Mouse (Mus musculus): Measurements from ENCODE around the gene Egf.
"Not testable (repeated sequence)": the region's sequence is repeated elsewhere in the genome, so short reads cannot be mapped to it uniquely, and the experiment has no call there.

Egf gene

DNA sequence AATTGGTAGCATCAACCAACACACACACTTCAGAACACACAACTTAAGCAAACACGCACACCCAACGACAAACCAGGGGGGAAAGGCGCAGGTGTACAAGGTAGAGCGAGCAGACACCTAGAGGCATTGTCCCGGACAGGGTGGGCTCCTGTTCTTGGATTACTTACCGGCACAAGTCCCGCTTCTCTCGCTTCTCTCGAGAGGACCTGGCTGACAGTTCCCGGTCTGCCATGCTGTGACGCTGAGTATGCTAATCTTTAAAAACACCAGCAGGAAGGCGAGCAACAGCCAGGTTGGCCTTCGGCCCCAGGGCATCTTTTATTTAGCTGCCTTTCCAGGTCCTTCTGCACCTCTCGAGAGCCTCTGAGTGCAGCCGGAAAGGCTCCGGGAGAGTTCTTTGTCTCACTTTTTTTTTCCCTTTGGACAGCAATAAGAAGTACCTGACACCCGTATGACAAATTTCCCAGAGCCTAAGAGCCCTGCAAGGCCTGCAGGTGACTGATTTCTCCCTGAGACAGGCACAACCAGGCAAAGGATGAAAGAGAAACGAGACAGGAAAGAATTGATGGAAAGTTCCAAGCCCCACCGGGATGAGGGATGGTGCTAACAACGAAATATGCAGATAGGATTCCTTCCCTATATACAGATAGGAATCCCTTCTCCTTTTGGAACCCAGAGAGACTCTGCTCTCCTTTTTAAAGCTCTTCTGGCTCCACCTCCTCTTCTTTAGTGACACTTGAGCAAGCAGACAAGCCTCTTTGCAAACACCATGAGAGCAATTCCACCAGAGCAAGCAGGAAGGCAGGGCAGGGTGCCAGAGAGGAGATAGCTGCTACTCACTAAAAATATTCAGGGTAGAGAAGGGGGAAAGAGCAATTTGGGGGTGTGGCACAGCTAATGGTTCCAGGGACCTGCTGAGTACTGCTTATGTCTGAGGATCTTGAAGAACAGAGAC lies at the start of gene Egf:
Egf (minus strand) TSS at position 667 of the 955 bp plus-strand sequence.
- DNase-seq (ENCODE audit: low read depth, low spot score) = no peak

DNA sequence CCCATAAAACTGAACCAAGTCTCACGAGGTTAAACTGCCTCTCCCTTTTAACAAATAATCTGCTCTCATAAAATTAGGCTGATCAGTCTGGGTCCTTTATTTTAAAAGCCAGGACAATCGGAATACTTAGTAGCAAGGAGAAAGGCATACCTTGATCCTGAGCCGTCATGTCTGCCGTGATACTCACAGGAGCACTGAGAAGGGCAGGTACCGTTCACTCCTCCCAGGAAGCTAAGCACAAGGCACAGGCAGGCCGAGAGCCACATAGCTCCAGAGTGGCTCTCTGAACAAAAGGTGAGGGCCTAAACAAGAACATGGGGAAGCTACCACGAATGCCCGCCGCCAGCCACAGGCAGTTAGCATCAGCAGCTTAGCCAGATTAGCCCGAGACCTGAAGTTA lies 48.6 kb upstream of the Egf start, which contains the start of gene Lrit3:
Lrit3 (minus strand) TSS at position 266 of the 400 bp plus-strand sequence.
- no peak for DNase-seq (ENCODE audit: low read depth, low spot score)

DNA sequence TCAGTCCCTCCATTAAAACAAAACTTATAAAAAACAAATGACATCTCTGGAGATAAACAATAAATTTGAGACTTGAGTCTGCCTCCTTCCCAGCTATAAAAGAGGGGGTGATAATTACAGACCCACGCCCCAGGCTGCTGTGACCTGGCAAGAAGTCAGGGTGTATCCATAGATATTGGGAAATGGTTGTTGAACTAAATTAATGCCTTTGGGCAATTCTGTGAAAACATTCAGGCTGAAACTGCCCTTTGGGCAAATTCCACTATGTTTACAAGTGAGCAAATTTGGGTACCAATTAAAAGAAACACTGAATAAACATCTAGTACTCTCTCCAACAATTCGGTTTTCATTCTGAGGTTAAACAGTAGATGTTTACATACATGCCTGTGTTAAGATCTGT lies 43.9 kb upstream of the Egf start:
- DNase-seq (ENCODE audit: low read depth, low spot score) = no peak

DNA sequence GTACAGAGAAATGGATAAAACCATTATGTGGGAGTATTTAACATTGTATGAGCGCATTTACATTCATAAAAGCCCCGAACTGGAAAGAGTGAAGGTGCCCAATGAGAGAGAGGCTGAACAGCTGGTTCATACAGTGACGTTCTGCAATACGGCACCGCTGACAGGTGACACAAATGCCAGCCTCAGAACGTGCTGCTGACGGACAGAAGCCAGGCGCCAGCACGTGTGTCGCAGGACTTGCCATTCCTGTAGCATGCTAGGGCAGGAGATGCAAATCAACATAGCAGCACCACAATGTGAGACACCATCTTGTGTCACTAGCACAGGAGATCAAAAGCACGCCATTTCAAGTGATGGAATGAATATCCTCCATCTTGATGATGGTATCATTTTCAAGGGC lies 43.4 kb upstream of the Egf start:
- DNase-seq (ENCODE audit: low read depth, low spot score) = no peak

DNA sequence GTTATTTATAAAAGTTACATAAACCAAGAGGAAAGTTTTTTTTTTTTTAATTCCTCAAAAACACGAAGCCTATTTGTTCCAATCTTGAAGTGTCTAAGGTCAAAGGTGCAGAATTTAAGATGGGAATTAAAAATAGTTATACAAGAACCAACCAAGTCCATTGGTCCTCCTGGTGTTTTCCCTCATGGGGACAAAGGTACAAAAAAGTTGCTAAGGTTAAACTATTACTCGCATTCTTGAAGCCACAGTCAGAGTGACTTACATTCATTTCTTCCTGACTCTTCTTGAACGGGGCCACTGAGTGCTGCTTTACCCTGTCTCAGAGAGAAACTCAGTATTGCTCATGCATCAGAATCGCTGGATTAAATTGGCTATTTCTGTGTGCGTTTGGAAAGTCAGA lies 42.2 kb upstream of the Egf start:
- DNase-seq (ENCODE audit: low read depth, low spot score) = no peak

DNA sequence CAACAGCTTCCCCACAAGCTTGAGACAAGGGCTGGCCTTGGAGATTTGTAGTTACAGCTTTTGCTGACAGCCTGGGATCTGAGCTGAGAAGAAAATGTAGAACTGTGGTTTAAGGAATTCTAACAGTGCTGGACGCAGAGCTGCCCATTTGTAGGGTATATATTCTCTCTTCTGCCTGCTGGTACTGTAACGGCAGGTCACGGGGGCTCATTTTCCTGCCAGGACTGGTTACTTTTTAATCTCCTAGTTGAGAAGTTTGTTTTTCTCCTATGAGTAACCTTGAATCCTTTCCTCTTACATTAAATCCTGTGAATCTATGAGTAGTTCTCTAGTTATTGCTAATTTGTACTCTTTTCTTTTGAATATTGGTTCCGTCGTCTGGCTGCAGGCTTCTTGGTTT lies 38.7 kb upstream of the Egf start:
- DNase-seq (ENCODE audit: low read depth, low spot score) = no peak

DNA sequence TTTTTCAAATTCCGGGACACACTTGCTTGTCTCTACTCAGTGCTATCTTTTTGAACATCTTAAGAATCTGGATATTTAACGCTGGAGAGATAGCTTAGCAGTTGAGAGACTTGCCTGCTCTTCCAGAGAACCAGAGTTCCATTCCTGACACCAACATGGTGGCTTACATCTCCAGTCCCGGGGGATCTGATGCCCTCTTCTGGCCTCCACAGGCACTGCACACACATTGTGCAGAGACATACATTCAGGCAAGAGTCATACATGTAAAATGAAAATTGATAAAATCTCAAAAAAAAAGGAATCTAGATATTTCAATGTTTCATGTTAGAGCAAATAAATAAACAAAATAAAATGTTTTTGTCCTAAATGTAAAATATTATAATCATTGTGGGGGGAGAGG lies 27.6 kb upstream of the Egf start:
- DNase-seq (ENCODE audit: low read depth, low spot score) = no peak

DNA sequence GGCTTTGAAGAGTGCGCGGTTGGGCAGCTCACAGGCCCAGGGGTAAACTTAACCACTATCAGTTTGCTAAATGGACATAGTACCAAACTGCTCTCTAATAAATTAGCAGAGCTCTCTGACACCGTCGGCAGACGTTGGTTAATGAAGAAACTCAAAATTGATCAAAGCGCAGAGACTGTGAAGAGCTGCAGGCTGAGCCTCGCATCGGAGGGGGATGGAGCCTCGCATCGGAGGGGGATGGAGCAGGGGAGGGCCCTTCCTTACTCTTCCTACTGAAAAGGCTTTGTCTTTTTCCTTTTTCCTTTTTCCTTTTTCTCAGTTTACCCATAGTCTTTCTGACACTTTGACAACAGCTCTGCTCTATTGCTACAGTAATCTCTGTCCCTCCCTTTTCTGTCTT lies 26.3 kb upstream of the Egf start:
- no peak for DNase-seq (ENCODE audit: low read depth, low spot score)

DNA sequence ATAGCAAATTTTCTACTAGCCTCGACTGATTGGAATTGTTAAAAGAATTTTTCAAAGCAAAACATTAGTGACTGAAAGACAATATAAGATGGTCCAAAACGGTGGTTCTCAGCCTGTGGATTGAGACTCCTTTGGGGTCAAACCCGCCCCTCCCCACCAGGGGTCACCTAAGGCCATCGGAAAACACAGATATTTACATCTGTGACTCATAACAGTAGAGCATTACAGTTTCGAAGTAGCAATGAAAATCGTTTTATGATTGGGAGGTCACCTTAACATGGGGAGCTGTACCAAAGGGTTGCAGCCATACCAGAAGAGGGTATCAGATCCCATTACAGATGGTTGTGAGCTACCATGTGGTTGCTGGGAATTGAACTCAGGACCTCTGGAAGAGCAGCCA lies 16.1 kb upstream of the Egf start:
- no peak for DNase-seq (ENCODE audit: low read depth, low spot score)

DNA sequence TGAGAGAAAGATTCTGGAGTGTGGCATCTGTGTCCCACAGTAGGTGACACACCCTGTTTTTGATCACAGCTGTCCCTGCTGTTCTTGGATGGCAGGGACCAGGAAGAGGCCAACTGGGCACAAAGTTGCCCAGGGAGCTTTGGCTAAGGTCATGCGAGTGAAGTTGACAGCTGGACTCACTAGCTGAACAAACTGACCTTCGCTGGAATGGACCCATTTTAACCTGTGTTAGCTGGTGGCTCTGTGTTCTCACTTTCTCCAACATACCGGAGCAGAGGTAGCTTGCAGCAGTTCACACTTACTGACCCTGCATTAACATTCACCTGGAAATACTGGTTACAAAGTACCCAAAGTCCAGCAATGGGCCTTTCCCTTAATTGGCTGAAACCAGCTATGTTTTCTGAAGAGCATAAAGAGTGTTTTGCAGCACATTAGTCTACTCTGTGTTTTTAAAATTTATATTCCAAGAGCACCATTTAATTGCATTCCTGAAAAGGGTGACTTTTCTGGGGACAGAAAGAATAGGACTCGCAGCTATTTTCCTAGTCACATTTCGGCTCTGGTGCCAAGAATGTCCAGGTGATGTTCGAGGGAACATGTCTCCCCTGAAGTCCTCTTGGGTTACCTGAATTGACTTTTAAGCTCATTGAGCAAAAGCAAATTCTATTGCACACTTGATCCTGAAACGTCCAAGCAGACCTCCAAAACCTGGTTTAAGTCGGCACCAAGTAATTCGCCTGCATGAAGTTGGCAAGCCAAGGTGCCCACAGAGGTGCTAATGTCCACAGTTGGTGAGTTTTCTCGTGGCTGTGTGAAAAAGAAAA lies 12.1 kb upstream of the Egf start:
- DNase-seq (ENCODE audit: low read depth, low spot score) = no peak

DNA sequence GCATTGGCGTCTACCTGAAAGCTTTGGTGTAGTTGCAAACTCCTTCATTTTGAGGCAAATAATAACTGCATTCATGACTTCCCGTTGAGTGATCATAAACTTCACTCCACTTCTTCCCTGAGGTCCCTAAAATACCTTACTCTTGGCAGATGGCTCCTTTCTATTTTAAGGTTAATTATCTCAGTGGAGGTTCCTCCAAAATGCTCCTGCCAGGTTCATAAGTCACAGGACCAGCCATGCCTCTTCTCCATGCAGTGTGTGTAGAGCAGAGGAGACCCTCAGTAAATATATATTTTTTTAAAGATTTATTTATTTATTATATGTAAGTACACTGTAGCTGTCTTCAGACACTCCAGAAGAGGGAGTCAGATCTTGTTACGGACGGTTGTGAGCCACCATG lies 11.0 kb upstream of the Egf start:
- DNase-seq (ENCODE audit: low read depth, low spot score) = no peak

DNA sequence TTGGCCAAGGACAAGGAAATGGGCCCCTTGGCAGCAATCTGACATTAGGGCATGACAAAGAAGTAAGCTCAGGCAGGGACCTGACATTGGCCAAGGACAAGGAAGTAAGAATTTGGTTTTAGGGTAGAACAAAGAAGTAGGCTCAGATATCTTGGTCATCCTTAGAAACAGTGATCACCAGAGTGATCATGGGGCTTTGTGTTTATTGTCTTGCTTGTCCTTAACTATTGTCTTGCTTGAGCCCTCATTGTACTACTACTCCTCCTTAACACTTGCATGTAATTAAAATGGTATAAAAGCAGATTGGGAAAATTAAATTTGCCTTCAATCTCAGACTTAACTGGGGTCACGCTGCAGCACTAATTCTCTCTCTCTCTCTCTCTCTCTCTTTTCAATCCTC lies 2.5 kb upstream of the Egf start:
- not testable (repeated sequence) for DNase-seq (ENCODE audit: low read depth, low spot score)

DNA sequence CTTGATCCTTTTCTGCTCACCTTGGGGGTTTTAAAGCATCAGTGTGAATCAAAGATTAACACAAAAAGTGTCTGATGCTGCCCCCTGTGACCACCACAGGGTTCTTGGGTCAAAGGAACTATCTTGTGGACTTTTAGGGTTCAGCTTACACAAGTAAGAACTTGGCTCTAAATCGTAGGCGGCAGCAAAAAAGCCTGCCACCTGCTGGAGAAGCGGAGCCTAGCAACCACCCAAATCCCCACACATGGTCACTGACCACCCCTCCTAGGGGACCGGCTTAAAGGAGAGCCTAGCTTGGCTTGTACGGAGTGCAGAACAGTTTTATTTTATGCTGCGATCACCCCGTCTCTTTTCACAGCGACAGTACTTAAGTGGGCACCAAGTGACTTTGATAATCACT lies 10.3 kb downstream of the Egf start:
- no peak for DNase-seq (ENCODE audit: low read depth, low spot score)

DNA sequence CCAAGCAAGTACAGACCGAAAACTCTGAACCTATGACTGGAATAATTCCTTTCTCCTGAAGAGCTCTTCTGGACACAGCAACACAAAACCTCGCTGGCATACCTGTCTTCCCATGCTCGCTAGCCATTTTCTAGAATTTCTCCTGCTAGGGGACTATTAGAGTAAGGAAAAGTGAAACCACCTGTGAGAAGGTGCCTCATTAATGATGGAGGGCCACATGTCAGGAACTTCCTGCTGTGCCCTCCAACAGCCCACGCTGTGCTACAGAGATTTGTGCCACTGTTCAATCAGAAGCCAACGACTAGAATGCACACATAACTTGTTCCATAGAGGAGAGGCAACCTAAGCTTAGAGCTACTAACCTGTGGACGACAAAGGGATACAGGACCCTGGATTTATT lies 12.3 kb downstream of the Egf start:
- no peak for DNase-seq (ENCODE audit: low read depth, low spot score)

DNA sequence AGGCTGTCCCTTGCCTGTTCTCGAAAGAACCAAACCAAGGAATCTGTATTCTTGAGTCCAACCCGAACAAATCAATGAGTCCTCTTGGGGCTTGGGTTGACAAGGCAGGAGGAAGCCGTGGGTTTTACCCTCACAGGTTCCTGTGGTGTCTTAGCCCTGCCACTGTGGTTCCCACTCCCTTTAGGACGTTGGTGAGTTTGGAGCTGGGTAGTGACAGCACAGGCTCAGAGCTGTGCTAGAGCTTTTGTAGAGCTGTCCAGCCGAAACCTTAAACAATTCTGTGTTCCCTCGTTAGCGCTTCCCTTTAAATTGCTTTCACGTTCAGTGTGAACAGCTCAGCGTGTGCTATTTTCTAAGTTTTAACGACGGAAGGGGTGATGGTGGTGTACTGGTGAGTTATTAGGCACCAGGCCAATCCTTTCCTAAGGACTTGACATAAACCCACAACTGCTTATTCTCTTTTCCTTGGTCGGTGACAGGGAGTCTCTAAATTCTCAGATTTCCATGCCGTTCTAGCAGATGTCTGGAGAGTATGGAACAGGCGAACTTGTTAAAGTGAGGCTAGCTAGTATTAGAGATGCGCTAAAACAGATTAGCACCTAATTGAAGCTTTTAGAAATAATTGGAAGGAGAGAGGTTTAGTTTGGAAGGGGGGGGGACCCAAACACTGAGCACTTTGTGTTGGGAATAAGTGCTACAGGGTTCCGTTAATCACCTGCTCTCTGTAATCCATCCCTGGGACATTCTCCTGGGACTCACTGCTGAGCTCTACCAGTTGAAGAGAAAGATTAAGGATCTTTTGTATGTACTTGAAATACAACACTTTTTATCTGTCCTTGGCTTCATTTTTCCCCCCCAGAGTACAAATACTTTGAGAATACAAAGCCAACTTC lies 16.6 kb downstream of the Egf start:
- DNase-seq (ENCODE audit: low read depth, low spot score) = no peak

DNA sequence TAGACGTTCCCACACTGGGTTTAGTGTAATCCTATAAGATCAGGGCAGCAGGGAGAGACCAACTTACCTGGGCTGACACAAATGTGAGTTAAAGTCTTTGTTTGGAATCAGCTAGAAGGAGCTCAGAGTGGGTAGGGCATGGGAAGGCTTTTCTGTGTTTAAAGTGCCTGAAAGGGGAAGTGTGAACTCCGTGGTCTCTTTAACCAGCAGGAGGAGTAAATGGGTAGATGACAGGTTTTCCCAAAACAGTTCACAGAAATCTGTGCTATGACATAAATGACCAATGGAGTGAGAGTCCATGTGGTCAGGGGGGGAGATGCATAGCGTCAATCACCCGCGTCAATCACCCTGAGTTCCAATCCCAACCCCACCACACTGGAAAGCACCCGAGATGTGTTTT lies 23.5 kb downstream of the Egf start:
- no peak for DNase-seq (ENCODE audit: low read depth, low spot score)

DNA sequence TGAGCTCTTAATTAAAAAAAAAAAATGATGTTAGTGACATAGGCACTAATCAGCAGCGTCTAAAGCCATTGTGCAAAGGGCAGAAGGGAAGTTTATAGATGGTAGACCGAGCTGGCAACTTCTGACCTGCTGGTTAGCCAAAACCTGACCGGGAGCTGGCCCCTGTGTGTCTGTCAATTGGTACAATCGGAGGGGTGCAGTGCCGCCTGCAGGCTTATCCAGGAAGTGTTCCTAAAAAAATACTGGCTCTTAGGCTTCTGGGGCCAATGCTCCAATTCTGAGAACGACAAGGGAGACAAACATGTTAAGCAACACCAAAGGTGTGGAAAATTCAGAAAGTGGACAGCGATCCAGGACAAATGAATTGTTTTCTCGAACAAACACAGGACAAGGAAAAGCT lies 24.7 kb downstream of the Egf start:
- no peak for DNase-seq (ENCODE audit: low read depth, low spot score)

DNA sequence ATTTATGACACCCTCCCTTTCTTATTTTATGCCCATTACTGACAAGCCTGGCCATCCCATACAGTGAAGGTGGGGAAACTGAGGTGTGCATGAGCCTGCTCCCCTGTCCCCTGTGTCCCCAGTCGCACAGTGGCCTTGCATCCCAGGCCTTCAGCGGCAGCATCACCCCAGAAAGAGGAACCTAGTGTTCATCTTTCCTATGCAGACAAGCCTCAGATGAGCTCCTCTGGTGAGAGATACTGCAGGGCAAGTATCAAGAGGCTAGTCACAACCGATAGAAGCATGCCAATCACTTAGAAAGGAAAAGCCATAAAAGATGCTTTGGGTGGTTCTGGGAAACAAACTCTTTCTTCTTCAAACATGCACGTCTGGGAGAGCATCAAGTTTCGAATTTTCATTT lies 25.2 kb downstream of the Egf start:
- no peak for DNase-seq (ENCODE audit: low read depth, low spot score)

DNA sequence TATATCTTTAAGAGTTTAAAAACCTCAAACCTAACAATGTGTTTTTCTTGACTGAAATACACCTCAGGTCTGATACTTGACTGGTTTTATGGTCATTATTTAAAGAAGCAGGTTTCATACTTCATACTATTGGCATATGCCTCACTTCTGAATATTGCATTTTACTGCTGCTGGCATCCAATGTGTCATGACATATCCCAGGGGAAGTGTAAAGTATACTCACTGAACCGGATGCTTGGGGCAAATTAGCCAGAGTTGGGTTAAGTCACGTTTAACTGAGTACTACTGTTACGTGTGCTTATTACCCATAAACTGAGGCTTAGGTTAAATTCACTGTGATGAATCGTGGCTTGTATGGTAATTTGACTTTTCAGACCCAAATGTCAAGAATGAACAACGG lies 29.5 kb downstream of the Egf start:
- DNase-seq (ENCODE audit: low read depth, low spot score) = no peak

DNA sequence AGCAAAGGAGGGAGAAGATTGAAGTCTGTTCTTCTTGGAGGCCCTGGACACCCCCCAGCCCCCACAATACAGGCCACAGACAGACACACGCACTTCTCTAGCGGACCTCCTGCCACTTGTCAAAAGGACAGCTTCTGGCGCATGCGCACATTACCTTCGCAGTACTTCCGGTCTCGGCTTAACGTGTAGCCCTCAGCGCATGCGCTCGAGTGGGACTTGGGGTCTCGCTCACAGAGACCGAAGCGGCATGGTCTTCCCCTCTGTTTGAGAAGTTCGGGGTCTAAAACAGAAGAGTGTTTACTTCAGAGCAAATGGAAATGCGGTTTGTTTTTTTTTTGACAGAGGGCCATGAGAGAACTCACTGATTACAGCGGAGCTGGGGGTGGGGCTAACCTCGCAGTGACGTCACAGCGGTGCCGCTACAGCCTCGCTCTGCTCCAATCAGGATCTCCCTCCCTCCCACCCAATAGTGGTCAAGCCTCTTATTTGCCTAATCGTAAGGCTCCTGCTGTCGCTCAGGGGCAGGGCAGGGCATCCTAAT lies 30.1 kb downstream of the Egf start:
- DNase-seq (ENCODE audit: low read depth, low spot score) = peak; percentile 67

DNA sequence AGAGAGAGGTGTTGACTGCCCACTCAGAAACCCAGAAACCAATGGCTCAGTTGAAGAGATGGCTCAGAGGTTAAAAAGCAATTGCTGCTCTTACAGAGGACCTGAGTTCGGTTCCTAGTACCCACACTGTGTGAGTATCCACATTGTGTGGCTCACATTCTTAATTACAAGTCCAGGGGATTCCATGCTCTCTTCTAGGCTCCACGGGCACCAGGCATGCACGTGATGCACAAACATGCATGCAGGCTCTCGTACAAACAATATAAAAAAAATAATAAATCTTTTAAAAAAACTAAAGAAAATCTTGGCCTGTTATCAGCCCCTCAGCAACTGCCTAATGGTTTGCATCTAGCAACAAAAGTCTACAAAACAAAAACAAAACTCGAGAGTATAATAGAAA lies 30.6 kb downstream of the Egf start:
- DNase-seq (ENCODE audit: low read depth, low spot score) = no peak
